Mouse (Mus musculus): Measurements from ENCODE around the gene Fastkd3.
"Not testable (repeated sequence)": the region's sequence is repeated elsewhere in the genome, so short reads cannot be mapped to it uniquely, and the experiment has no call there.

Gene Fastkd3

DNA sequence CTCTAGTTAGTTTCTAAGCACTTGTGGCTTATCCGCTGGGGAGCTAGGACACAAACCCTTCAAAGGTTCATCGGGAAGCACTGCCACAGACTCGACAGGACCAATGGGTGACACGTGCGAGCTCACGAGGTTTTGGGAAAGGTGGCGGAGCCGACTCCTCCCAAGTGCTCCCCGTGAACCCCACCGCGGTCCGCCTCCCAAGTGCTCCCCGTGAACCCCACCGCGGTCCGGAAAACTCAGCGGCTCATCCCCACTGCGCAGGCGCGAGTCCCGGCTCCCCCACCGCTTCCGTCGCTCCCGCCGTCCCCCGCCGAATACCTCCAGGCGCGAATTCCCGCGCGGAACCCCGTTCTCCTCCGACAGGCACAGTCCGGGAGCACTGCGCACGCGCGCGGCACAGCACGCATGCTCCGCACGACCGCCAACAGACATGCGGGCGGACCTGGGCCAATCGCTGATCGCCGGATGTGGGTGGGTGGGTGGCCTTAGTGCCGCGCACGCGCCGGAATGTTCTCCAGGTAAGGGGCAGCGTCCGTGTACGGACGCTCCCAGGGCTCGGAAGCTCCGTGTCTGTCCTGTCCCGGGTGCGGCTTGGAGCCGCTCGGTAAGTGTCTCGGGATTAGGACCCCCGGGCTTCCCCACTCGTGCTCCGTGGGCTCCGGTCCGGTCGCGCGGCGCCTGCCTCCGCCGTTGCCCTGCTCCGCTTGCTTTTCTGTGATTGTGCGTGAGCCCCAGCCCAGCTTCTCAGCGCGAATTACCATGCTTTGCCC, at the start of gene Fastkd3, which contains the start of gene Mtrr:
TSS of gene Fastkd3 (plus strand) at position 488 of the 770 bp plus-strand sequence.
TSS of gene Mtrr (minus strand) at position 403 of the 770 bp plus-strand sequence.
- peak; percentile 94 for DNase-seq (ENCODE audit: low read depth, low spot score)

DNA sequence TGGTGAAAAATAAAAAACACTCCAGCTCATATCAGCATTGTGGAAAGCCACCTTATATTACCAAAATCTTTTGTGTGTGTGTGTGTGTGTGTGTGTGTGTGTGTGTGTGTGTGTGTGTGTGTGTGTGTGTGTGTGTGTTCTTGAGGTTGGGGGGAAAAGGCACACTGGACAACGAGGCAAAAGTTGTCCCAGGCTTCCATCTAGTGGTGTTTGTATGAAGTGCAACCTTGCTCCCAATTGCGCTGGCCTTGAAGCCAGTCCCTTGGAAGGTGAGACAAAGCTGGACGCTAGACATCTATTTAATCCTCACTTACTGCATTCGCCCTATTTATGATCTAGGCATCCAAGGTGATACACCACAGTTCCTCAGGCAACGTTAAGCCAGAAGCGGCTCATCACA, 28.6 kb upstream of the Fastkd3 start:
- not testable (repeated sequence) for DNase-seq (ENCODE audit: low read depth, low spot score)

- DNase-seq (ENCODE audit: low read depth, low spot score), result peak; percentile 59
These were observed 13.9 kb upstream of the Fastkd3 start for GRCm38 (mm10) chr13:68568110-68568509.

GRCm38 (mm10) chr13:68568548-68568947, 13.5 kb upstream of the Fastkd3 start:
- DNase-seq (ENCODE audit: low read depth, low spot score), result peak; percentile 12

DNA sequence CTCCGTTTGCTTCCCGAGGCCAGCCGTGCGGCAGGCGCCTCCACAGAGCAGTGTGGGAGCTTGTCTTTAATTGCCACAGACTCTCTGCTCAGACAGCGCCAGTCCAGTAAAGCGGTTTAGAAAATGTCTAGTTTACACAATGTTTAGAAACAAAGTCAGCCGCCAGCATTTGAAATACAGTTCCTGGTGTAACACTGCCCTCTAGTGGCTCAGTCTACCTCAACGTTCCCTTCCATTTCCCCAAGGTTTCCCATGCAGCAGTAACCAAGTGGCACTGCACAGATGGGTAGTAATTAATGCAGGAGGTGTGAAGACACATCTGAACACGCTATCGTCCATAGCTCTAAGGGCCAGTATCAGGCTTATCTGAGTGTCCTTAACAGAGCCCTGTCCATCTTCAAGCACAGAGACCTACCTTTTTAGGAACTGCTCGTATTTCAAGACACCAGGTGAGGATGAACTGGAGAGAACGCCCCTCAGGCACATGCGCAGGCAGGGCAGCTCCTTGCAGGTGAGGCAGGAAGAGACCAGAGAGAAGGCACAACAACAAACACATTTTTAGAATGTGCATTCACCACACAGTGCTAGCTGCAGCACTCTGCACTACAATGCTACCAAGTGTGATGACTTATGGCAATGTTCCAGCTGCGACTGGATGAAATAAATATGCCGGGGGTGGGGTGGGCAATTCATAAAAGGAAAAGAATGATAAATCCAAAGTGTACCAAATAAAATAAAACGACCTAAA, 12.3 kb upstream of the Fastkd3 start:
- peak; percentile 88 for DNase-seq (ENCODE audit: low read depth, low spot score)

DNA sequence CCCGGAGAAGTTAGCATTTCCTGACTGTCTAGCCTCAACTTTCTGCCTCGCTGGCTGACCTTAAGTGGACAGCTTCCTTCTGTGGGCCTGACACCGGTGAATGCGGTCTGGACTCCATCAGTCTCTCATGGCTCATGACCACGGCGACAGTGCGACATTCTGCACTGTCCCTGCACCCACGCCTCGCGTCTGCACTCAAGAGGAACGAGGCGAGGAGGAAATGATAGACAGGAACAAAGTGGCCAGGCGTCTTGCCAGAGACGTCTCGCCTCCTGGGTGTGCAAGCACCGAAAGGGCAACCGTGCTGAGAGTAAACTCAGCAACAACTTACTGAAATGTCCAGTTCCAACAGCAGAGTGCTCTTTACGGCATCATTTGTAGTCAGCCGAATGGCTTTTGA, 9.8 kb upstream of the Fastkd3 start:
- no peak for DNase-seq (ENCODE audit: low read depth, low spot score)

GRCm38 (mm10) chr13:68572966-68573913, 8.8 kb upstream of the Fastkd3 start:
- DNase-seq (ENCODE audit: low read depth, low spot score), result peak; percentile 90

DNA sequence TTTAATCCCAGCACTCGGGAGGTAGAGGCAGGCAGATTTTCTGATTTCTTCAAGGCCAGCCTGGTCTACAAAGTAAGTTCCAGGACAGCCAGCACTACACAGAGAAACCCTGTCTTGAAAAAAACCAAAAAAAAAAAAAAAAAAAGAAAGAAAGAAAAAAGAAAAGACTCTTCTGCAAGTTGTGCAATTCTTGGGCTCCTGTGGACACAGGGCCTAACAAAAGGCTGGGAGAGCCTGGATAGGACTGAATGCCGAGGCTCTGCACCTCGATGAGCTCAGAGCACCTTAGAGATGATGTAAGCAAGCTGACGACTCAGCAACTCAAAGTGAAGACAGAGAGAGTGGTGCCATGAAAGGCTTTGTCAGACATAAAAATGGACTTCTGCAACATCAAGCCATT, 7.6 kb upstream of the Fastkd3 start:
- DNase-seq (ENCODE audit: low read depth, low spot score), result no peak

GRCm38 (mm10) chr13:68577945-68578344, 4.1 kb upstream of the Fastkd3 start:
- no peak for DNase-seq (ENCODE audit: low read depth, low spot score)

DNA sequence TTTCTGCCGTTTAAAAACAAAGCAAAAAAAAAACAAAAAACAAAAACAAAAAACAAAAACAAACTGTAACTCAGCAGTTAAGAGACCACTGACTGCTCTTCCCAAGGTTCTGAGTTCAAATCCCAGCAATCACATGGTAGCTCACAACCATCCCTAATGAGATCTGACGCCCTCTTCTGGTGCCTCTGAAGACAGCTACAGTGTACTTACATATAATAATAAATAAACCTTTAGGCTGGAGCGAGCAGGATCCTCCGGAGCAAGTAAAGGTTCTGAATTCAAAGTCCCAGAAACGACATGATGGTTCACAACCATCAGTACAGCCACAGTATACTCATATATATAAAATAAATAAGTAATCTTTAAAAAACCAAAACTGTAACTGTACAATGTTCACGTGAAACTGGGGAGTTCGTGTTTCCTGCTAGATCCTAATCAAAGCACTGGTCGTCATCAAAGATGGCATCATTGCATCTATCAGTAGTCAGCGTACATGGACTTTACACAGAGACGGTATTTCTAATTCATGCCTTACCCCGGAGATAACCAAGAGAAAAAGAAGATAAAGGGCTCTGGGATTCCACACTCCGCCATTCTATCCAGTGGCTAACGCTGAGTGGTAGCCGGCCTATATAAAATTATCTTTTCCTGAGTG, 821 bp upstream of the Fastkd3 start:
- no peak for DNase-seq (ENCODE audit: low read depth, low spot score)

DNA sequence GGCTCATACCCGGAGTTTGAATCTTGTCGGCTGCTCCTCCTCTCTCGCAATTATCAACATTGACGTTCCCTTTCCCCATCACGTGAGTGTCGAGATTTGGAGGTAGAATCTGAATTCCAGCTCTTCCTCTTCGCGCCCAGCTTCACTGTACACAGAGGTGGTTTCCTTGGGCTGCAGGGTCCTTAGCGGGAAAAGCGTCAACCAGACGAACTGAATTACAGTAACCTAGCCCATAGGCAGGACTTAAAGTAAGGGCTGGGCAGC, 415 bp downstream of the Fastkd3 start:
- peak; percentile 46 for DNase-seq (ENCODE audit: low read depth, low spot score)

DNA sequence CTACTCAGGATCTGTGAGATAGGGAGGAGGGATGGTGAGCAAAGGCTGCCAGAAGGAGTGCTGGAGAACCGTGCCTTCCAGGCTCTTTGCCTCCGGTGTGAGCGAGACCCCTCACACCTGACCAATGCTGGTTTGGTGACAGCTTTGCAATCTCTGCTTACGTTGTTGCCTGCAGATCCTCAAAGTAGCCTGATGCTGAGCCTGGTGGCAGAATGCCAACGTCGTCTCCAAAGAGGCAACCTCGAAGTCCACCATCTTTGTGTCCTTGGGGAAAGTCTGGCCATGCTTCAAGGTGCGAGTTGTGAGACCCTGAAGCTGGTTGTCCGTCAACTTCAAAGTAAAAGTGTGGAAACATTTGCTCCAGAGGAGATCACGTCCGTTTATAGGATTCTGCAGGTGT, 1.9 kb downstream of the Fastkd3 start:
- DNase-seq (ENCODE audit: low read depth, low spot score), result no peak

GRCm38 (mm10) chr13:68585441-68585840, 3.4 kb downstream of the Fastkd3 start:
- peak; percentile 27 for DNase-seq (ENCODE audit: low read depth, low spot score)

- no peak for DNase-seq (ENCODE audit: low read depth, low spot score)
These were observed 6.3 kb downstream of the Fastkd3 start for GRCm38 (mm10) chr13:68588352-68588751.

DNA sequence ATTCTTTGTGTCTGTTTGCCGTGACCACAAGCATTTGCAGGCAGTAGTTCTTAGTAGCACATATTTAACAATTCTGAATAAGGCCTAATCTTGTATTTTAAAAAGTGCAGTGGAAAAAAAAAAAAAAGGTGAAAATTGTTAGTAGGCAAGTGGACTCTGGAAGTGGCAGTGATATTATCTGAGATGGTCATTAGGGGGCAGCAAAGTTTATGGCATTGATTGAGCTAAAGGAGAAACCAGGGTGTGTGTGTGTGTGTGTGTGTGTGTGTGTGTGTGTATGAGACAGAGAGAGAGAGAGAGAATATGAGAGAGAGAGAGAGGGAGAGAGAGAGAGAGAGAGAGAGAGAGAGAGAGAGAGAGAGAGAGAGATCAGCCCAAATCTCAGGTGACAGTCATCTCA, 11.8 kb downstream of the Fastkd3 start:
- DNase-seq (ENCODE audit: low read depth, low spot score), result no peak

- peak; percentile 48 for DNase-seq (ENCODE audit: low read depth, low spot score)
These were observed 15.2 kb downstream of the Fastkd3 start, which contains the start of gene 1700001L19Rik for GRCm38 (mm10) chr13:68597199-68597598. Gene 1700001L19Rik (plus strand): TSS chr13:68597421.

- DNase-seq (ENCODE audit: low read depth, low spot score), result peak; percentile 64
These were observed 15.6 kb downstream of the Fastkd3 start for GRCm38 (mm10) chr13:68597667-68598066.

GRCm38 (mm10) chr13:68598953-68599352, 16.9 kb downstream of the Fastkd3 start:
- DNase-seq (ENCODE audit: low read depth, low spot score), result peak; percentile 34

GRCm38 (mm10) chr13:68601184-68601583, 19.1 kb downstream of the Fastkd3 start:
- DNase-seq (ENCODE audit: low read depth, low spot score), result no peak

DNA sequence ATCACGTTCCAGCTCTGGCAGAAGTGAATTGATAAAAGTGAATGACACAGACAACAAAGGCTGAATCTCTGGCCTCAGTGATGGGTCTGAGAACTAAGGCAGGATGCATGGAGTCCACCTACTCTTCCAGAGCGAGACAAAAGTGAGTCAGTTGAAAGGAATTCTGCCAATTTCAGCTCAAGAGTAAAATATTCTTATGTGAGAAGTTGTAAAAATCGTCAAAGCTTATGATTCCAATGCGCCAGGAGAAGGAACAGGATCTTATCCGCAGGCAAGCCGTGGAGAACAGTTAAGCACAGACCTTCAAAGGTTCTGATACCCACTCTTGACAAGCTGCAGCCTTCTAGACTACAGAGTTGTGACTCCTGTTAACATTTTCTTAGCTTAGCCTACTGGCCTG, 21.1 kb downstream of the Fastkd3 start:
- DNase-seq (ENCODE audit: low read depth, low spot score), result no peak

DNA sequence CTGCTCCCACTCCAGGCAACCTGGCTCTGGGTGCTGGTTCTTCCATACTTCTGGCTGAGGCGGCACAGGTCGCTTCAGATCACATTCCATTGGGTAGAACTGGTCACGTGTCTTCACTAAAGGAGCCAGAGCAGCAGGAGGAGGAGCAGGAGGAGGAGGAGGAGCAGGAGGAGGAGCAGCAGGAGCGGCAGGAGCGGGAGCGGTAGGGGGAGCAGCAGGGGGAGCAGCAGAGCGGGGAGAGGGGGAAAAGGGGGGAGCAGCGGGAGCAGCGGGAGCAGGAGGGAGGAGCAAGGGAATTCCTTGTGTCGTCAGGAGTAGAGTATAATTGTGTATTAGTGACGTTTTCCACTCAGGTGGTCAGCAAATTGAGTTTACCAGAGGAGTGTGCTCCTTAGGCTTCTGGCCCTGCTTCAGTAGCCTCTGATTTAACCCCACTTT, 23.7 kb downstream of the Fastkd3 start:
- DNase-seq (ENCODE audit: low read depth, low spot score), result peak; percentile 86
